Mouse (Mus musculus) erythroblast, embryonic 14.5 days (primary cell): ENCODE data around the gene Gm28710.

Experiments used
- GATA1 ChIP-seq: IDR thresholded peaks from 2 replicates; pipeline ENCODE4 v1.6.1; 2012; ENCODE audit warnings: low read length, inconsistent platforms, mixed read lengths
- TAL1 ChIP-seq: IDR thresholded peaks from 3 replicates; pipeline ENCODE4 v1.6.1; 2012; ENCODE audit warnings: low read length, inconsistent platforms, mixed read lengths

DNA sequence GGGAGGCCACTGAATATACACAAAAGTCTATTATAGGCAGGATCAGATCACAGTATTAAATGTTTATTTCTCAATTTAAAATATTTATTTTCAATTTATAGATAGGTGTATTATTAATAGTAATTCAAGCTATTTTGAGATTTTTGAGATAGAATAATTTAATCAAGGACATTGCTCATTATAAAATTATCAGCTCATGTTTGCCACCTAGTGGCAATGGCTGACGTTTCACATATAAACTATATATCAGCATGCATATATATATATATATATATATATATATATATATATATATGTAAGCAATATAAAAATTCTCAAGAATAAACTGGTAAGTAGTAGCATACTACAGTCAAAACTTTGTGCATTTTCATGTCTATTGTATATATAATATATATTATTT lies 102.6 kb downstream of the Gm28710 start:
- TF ChIP-seq GATA1 (no peak), TAL1 (no peak)
